In genomic region chr14:12208554-12208953, GRCm38 (mm10) we compare ENCODE assay signal across 8 mouse cellular contexts.
DNase-seq lines count a peak whose midpoint lies in the region.

No protein-coding gene starts in this region.

- intact Hi-C loops in left cerebral cortex, postnatal 4 days (cut with DNase I) = no loop called here
- intact Hi-C loops in heart, postnatal 36 days (cut with DNase I) = loop anchor here (2.0 kb wide), 1 partner anchor 322 kb away; no protein-coding TSS in a partner anchor

- no peaks in the 10 kb centered on the region for H3K36me3 ChIP-seq in splenic B cell, adult 2 months (ENCODE audit: control insufficient read depth, insufficient read depth, low read length, poor library complexity, severe bottlenecking)

- DNase-seq in adrenal gland, adult (ENCODE audit: inconsistent age in 2 of 2, low spot score in 1 of 2) = peak; percentile 9 to 71
- no peak for DNase-seq in adrenal gland, postnatal 4 days (ENCODE audit: low spot score in 2 of 2)
- DNase-seq in left cerebral cortex, postnatal 4 days = peak; percentile 22
- DNase-seq in left cerebral cortex, adult 11 months (ENCODE audit: low spot score) = no peak
- peak; percentile 58 for DNase-seq in ZHBTc4 (ENCODE audit: low read depth, low spot score)
- DNase-seq in heart, postnatal 36 days = peak; percentile 7 to 39
- DNase-seq in splenic B cell, adult 2 months (ENCODE audit: low read depth, low spot score) = peak; percentile 12
- no peak for DNase-seq in Muller cell, postnatal 12 days (ENCODE audit: inconsistent ontology term)

- no peaks in the 10 kb centered on the region for H3K27me3 ChIP-seq in splenic B cell, adult 2 months (ENCODE audit: control insufficient read depth, insufficient read depth, low read length, poor library complexity, severe bottlenecking)

Comparison
In these comparisons a context has a peak if more than half of its experiments do, and no peak if none do; other contexts are left out.
1. DNase-seq: peak in adrenal gland, adult (2 of 2), left cerebral cortex, postnatal 4 days (single experiment), ZHBTc4 (single experiment), heart, postnatal 36 days (2 of 2) and splenic B cell, adult 2 months (single experiment); none in adrenal gland, postnatal 4 days (0 of 2), left cerebral cortex, adult 11 months (single experiment) and Muller cell, postnatal 12 days (single experiment).